Mouse (Mus musculus): ENCODE results near the gene Heatr5a.

Gene Heatr5a

DNA sequence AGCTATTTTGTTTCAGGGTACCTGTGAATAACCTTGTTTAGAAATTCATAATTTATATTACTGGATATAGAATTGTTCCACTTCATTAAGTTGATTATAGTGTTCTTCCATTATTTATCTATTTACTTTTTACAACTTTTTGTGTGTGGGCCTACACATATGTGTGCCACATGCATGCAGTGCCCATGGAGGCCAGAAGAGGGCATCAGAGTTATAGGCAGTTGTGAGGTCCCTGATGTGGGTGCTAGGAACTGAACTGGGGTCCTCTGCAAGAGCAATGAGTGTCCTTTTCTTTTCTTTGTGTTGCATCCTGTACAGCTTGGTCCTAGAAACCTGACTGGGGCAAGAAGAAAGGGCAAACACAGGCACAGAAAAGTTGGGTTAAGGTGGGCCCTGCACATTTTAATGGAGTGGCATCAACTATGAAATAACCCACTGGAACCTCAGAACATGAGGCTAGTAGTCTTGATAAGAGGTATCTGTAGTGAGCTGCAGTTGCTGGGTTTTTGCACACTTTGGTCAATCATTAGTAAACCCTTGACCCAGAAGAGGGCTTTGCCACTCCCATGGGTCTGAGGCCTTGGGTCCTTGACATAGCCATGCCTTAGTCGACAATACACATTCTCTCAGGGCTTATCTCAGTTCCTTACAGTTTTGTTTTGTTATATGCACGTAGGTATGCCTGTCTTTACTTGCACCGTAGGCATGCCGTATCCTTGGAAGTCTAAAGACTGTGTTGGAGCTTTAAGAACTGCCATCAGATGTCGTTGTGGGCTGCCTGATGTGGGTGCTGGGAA is 1.3 kb upstream of the Heatr5a start:
- DNase-seq (ENCODE audit: low spot score in 2 of 2): no peak

DNA sequence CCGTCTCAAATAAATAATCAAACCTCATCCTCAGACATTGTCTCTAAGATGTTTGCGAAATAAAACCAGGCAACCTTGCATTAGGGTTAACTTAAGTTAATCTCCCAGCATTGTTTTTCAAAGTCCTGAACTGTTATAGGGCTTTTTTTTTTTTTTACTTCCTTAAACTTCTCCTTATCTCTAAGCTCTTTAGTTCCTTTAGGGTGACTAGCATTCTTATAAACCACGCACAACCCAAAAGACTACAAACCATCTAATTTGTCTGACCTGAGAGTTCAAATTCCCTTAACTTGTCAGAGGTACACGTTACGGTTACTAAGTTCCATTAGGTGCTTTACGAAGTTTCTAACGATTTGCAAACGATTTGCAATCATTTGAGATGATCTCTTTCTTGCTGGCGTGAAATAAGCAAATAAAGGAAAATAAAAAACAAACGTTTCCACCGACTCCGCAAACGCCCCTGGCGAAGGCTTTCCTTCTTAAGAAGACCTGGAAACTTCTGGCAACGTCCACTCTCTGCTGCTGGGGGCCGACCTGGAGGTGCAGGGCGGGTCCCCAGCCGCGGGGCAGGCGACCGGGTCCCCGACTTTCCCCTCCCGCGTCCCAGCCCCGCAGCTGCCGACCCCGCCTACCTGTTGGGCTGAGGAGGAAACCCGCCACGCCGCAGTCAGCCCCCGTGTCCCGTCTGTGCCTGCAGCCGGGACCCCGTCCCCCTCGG is 610 bp downstream of the Heatr5a start:
- no peak for DNase-seq (ENCODE audit: low spot score in 2 of 2)

DNA sequence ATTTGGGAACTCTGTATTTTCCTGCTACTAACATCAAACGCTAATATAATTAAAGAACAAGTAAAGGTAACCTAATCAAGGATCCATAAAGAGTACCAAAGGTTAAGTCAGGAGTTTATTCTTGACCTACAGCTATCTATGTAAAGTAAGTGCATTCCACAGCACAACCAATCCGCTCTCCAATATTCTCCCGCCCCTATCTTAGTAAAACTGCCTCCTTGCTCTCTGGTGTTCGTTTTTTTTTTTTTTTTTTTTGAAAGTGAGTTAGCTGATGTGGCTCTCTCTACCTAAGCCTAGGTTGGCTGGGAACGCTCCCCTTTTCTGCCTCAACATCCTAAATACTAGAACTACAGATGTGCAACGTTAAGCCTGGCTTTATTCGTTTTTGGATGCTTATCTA is 1.2 kb downstream of the Heatr5a start:
- DNase-seq (ENCODE audit: low spot score in 2 of 2): no peak

DNA sequence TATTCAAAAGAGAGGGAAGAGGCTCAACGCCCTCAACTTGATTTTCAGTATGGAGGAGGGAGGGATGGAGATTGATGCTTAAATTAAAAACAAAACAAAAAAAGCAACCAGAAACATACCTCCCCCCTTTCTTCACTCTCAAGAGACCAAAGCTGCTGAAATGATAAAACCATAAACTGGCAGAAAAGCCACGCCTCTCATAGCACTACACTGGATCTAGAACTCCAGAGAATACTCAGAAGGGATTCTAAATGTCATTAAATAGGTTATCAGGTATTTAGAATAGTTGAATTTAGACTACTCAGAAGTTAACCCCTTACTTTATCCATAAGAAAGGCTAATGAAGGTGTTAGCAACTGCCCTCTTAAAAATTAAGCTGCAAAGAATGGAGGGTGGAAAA is 2.0 kb downstream of the Heatr5a start:
- DNase-seq (ENCODE audit: low spot score in 2 of 2): no peak

DNA sequence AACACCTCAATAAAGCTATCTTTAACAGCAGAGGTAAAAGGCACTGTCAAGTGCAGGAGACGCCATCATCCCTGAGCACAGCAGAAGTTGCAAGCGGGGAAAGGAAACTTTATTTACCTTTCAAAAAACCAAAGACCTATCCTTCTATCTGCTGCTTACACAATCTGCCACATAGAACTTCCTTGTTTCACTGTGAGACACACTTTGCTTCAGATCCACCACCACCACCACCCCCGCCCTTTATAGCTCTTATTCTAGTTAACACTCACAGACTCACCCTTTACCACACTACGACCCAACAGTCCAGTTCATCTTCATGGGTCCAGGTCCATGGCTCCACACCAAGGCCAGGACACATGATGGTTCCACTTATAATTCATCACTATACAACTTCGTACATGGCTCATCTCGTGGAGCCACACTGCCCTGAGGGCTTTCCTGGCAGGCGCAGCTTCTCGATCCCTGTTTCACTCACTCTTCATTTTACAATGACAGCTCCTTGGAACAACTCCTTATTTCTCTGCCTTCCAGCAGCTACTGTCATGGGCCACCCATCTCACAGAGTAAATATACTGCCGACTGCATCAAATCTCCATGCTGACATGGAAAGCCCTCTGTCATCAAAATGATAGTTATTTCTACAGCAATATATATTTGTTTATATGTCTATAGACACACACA is 3.1 kb downstream of the Heatr5a start:
- DNase-seq (ENCODE audit: low spot score in 2 of 2): no peak

DNA sequence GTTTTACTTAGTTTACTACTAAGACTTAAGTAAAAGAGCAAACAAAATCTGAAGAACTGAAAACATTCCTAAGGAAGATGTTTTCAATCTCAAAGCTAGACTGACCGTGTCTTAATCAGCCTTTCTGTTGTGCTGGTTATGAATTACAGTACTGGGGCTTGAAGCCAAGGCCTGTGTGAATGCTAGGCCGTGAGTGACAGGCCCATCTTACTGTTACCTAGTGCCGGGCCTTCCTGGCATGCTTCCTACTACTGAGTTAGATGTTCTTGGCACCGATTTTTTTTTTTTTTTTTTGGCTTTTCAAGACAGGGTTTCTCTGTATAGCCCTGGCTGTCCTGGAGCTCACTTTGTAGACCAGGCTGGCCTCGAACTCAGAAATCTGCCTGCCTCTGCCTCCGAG is 13.5 kb downstream of the Heatr5a start:
- DNase-seq (ENCODE audit: low spot score in 2 of 2): no peak

DNA sequence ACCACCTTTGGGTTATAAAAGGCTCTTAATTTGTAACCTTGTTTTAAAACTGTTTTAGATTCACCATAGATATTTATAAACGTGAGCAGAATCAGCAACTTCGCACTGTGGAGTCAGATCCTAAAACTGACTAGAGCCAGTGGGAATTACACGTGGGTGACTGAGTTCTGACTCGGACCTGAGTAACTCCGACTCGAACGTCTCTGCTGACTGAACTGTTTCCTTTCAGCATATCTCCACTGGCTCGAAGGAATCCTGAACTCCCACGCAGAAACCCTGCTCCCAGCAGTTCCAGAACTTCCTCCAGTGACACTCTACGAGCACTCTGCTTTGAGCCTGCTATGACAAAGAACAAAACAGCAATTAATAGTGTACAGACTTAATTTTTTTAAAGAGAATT is 18.8 kb downstream of the Heatr5a start:
- no peak for DNase-seq (ENCODE audit: low spot score in 2 of 2)

DNA sequence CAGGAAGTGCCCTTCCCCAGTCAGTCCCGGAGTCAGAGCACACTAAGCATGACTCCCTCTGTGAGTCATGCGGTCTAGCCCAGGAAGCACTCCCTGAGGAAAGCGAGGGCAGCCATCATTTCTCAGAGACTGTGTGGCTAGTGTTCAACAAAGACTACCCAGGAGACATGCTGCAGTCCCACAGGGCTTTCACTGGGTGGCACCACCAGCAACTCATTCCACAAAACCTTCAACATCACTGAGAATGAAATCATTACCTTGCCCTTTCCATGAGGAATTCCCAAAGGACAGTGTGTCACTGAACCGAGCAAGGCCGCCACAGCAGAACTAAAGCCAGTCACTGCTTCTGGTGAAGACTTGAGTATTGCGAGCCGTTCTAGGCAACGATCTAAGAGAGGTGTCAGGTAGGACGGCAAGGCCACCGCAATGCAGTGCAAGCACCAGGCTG is 23.6 kb downstream of the Heatr5a start:
- DNase-seq (ENCODE audit: low spot score in 2 of 2): no peak

DNA sequence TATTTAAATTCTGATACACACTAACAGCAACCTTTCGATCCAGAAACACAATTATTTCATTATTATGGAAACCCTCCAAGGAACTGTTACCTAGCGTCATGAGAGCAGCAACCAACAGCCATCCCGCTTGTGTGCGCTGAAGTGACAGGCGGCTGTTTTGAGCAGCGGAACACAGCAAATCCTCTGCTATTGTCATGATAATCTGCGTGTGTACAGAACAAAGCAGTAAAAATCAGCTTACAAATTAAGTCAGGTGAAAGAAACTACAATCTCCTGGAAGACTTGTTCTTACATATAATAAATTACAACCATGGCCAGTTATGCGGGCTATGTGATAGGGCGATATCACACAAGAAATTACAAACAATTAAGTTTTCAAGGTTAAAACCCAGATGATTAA is 25.8 kb downstream of the Heatr5a start:
- no peak for DNase-seq (ENCODE audit: low spot score in 2 of 2)

DNA sequence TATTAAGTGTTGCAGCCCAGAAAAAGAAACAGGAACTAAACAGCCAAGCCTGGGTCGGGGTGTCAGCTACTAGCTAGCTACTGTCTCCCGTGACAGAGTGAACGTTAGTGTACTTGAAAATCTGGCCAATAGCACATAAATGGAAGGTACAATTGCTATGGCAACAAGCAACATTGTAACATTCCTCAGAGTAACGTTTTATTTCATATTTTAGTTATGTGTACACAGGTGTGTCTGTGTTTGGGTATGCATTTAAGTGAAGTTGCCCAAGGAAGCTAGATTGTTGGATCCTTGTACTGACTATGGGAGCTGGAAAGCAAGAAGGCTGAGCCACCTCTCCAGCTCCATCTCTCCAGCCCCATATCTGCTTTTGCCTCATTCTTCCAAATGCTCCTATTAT is 31.3 kb downstream of the Heatr5a start:
- DNase-seq (ENCODE audit: low spot score in 2 of 2): no peak

DNA sequence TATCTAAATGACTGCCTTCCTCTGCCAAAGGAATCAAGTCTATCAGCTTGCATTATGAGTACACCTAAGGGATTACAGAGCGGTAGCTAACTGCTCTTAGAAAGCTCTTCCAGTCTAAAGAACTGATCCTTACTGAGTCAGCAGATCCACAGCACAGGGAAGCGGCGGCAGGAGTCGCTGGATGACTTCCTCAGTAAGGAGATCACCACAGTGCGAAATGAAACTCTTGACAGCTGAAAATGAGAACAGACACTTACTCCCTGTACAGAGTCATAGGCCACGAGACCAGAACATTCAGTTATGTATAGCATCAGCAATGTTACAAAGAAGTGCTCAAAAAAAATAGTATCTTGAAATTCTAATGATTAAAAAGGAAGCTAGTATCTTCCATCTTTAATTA is 33.2 kb downstream of the Heatr5a start:
- DNase-seq (ENCODE audit: low spot score in 2 of 2): no peak

DNA sequence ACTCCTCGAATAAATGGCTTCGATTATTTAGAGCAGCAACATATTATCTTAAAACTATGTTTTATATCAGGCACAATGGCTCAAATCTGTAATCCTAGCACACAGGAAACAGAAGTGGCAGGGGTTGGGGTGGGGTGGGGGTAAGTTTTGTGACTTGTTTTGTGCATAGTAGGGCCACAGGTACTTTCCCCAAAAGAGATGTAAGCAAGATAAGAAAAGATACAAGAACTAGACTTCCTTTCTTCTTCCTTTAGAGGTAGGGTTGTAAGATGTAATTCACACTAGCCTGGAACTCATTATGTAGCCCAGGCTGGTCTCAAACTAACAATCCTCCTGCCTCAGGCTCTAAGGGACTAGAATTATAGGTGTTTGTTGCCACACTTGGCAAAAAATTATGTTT is 41.5 kb downstream of the Heatr5a start:
- DNase-seq (ENCODE audit: low spot score in 2 of 2): no peak

DNA sequence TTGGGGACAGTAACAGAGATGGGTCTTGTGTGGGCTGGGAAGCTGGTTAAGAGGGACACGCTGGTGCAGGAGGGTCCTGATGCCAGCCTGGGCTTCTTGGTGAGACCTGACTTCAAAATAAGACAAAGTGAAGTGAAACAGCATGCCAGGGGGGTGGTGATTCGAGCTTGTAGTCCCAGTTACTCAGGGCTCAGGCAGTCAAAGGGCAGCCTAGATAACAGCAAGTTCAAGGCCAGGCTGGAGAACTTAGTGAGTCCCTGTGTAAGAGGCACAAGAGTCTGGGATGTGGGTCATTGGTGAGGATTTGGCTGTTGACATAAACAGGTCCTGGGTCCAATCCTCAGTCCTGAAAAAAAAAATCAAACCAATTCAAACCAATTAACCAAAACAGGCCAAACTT is 53.9 kb downstream of the Heatr5a start:
- no peak for DNase-seq (ENCODE audit: low spot score in 2 of 2)

DNA sequence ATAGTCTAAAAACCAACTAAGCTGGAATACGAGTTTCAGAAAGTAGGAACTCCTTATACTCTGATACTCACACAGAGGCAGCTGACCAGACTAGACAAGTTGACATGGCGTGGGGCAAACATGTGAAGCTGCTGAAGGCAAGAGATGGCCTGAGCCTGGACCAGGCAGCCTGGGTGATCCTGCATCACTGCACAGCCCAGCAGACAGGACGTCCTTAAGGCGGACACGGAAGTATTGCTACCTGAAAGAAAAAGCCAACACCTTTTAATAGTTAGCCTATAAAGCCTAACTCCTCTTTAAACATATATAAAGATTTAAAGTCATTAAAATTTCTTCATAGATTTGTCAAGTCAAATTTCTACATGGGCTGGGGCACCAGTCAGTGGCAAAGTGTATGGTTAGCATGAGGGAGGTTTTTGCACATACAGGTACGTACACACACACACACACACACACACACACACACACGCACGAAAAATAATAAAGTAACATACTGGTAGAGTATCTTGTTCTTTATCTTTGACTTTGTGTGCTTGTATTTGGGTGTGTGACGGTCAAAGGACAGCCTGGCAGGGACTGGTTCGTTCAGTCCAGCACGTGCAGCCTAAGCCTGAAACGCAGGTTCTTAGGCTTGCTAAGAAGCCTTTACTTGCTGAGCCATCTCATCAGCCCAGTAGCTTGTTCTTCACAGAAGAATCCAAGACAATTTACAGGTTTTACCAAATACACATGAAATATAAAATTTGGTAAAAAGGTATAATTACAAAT is 56.0 kb downstream of the Heatr5a start:
- no peak for DNase-seq (ENCODE audit: low spot score in 2 of 2)

DNA sequence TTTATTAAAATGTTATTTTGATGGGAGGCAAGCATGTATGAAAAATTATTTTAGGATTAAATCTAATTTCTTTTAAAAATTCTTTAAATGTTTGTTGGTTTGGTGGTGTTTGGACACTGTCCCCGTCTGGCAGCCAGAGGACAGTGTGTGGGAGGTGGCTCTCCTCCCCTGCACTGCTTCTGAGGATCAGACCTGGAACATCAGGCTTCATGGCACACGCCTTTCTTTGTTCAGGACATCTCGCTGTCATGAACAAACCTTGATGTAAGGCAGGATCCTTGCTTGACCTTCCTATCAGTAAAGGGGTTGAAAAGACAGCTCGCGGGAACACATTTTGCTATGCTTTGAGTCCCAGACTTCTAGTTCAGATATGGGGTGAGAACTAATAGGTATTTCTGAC is 61.9 kb downstream of the Heatr5a start:
- DNase-seq (ENCODE audit: low spot score in 2 of 2): no peak

DNA sequence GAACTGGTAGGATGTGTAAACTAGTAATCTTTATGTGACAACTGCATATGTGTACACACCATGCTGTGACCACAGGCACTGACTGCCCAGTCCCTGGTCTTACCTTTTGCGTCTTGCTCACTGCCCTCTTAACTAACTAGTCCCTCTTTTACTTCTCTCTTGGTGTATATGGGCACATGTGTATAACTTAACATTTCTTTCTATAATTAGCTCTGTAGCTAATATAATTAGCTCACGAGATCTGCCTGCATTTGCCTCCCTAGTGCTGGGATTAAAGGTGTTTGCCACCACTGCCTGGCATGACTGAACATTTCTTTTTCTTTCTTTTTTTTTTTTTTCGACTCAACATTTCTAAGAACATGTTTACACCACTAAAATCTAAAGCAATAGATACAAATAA is 63.6 kb downstream of the Heatr5a start:
- DNase-seq (ENCODE audit: low spot score in 2 of 2): no peak

DNA sequence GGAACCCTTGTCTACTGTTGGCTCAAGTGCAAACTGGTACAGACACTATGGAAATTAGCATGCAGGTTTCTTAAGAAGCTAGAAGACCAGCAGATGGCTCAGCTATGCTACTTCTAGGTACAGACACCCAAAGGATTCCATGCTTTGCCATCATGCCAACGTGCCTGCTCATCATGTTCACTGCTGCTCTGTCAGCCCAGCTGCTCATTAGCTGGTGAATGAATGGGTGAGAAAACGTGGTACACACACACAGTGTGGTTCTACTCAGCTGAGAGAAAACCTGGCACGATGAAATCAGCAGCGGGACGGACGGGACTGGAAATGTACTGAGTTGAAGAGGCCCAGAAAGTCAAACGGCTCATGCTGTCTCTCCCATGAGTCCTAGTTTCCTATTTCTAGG is 70.6 kb downstream of the Heatr5a start:
- no peak for DNase-seq (ENCODE audit: low spot score in 2 of 2)

DNA sequence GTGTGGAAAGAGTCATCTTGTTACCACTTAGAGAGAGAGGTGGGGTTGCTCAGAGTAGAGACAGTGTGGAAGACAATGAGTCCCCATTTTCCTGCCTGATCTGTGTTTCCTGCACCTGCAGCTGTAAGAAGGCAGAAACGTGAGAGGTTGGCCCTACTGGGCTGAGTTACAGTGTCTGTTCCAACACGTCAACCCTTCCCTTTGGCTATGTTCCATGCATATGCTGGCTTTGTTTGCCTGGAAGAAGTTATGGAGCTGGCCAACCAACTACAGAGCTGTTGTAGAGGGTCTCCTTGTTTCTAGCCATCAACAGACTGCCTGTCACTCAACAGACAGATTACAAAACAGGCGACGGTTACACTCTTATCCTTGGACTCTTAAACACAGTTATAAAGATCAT is 74.2 kb downstream of the Heatr5a start:
- no peak for DNase-seq (ENCODE audit: low spot score in 2 of 2)

DNA sequence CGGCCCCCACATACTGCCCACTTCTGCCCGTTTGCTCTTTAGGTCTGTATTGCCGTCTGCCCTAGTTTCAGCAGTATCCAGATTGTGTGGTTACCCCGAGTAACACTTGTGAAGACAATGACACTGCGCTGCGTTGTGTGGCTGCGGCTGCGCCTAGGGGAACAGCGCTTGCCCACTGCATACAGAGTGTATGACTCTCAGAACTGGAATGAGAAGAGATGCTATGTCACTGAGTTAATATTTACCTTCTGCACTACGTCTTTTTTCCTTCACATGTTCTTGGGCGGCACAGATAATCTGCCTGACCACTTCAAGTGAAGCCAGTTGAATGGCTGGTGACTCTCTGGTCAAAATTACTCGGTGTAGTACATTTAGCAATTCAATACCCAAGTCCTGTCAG is 82.5 kb downstream of the Heatr5a start:
- DNase-seq (ENCODE audit: low spot score in 2 of 2): no peak

DNA sequence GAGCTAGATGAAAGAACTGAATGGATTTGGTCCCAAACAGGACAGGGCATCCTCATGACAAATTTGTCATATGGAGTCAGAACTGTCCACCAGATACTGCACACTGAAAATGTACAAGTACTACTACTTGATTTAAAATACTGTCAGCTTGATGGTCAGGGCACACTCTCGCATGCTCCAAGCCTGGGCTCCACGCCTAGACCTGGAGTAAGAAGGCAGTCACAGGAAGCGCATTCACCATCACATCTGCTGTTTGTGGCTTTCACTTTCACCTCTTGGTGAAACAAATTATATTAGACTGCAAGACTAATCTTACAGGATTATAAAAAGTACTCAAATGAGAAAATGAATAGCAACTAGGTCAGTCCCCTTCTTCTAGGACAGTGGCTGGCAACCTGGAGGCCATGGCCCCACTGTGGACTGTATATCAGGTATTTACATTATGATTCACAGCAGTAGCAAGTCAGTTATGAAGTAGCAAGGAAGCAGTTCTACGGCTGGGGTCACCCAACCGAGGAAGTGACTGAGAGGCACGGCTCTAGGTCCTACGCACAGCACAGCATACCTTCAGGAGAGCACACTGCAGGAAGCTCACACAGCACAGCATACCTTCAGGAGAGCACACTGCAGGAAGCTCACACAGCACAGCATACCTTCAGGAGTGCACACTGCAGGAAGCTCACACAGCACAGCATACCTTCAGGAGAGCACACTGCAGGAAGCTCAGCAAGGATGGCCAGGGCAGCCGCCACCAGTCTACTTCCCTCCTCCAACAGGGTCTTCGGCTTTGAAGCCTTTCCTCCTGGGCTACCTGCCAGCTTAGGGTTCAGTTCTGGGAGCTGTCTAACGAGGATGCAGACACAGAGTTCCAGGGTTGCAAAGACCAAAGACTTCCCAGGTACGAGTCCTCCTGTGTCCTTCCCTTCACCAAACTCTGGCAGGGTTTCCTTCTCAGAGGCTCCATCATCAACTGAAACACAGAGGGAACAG is 83.5 kb downstream of the Heatr5a start:
- DNase-seq (ENCODE audit: low spot score in 2 of 2): peak; percentile 29 to 32

DNA sequence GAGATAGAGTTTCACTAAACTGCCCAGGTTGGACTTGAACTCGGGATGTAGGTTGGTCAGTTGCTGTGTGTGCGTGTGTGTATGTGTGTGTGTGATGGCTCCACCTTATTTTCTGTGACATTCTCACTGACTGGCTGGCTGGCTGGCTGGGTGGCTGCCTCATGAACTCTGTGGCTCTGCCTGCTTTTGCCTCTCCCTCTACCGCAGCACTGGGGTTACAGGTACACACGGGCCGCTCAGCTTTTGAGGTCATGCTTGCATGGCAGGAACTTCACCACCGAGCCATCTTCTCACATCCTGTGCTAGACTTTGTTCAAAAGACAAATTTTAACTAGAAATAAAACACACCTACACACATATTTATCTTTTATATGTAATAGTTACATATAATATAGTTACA is 84.8 kb downstream of the Heatr5a start:
- peak; percentile 68 to 69 for DNase-seq (ENCODE audit: low spot score in 2 of 2)

Data from thymus, postnatal 10 days (tissue).